Mouse (Mus musculus): ENCODE measurements around the gene Epha8.

Epha8 gene

DNA sequence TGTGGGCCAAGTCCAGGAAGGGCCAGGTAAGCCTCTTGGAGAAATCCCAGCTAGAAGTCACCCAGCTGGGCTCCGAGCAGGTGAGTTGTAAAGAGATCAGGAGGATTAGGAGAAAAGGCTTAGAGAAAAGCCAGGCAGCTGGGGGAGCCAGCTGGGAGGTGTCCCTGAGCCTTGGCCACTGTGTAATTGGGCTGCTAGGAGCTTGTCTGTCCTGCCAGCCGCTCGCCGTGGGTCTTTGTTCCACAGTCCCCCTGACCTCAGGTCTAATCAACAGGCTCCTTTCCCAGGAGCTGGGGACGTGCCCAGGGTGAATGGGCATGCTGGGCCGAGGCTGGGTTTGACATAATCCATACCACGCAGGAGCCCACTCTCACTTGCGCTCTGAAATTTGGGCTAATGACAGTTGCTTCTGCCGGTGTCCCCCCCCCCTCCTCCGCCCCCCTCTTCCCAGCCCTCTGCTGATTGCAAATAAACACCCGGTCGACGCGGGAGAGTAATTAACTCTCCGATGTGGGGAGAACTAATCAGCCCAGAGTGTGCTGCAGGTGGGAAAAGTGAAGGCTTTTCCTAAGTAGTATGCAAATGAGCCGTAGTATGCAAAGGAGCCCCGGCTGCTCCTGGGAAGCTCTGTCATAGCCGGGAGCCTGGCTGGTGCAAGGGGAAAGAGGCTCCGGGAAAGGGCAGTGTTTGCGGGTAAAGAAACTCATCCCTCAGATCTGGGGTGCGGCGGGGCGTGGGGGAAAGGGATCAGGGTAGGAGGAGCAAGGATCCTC lies 51.7 kb downstream of the Epha8 start:
- no peak for DNase-seq

DNA sequence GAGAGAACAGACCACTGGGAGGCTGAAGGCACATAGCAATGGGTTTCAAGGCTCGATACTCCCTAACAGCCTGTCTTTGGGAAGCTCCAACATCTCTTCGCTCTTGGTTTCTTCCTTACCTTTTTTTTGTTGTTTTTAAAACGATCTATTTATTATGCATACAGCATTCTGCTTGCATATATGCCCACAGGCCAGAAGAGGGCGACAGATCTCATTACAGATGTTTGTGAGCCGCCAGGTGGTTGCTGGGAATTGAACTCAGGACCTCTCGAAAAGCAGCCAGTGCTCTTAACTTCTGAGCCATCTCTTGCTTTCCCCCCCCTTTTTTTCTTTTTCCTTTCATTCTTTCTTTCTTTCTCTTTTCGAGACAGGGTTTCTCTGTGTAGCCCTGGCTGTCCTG lies 57.5 kb downstream of the Epha8 start:
- DNase-seq: no peak

DNA sequence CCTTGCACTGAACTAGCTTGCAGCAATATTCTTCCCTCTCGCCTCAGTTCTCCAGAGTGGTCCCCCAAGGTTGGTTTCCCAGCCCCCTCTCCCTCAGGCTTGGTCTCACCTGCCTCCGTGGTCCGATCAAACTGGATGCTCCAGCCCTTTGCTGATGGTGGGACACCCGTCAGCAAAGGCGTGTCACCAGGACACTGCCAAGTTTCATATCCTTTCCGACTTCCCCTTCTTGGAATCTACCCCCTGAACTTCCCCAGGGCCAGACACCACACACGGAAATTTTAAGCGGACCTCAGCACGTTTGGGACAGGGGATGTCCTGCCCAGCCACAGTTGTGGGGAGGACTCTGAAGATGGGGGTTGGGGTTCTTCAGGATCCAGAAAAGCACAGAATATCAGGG lies 58.0 kb downstream of the Epha8 start, which contains the start of gene C1qa:
TSS of gene C1qa (minus strand) at position 167 of the 400 bp plus-strand sequence.
- DNase-seq: no peak

DNA sequence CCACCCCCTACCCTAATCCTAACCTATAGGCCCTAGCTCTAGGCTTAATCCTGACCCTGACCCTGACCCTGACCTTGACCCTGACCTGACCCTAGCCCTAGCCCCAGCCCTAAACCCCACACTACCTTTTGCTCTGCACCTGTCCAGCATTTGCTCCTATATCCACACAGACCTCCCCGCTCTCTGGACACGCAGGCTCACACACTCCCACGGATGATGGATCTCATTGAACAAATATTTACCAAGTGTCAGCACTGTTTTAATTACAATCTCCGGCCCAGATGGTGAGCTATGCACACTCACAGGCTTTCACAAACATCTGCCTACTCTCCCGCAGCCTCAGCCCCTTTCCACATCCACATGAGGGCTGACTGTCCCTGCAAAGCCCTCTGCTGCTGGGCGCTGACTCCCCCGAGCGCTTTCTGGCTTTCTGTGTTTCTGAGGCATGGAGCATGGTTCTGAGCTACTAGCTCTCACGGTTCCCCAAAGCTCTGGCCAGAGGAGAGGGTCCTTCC lies 58.5 kb downstream of the Epha8 start:
- no peak for DNase-seq

DNA sequence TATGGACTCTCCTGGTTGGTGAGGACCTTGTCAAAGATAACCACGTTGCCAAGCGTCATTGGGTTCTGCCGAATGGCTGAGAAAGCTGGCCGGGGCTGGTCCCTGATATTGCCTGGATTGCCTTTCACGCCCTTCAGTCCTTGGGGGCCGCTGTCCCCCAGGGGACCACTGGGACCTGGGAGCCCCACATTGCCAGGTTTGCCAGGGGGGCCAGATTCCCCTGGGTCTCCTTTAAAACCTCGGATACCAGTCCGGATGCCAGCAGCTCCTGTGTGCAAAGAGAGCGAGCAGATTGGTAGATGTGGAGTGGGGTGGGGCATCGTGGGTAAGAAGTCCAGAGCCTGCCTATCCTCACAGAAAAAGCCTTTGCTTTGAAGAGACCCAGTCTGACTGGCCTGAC lies 60.2 kb downstream of the Epha8 start:
- no peak for DNase-seq

DNA sequence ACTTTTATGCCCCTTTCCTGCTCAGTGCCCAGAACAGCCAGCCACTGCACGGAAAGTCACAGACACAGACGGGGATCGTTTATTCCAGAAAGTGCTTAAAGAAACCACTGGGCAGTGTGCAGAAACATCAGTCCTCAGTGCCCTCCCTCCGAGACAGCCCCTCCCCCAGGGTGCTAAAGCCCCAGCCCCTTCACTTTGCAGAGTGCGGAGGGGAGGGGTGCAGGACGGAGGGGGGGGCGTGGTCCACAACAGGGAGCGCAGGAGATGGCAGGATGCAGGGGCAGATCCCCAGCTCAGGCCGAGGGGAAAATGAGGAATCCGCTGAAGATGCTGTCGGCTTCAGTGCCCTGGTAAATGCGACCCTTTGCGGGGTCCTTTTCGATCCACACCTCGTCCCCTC lies 60.8 kb downstream of the Epha8 start:
- DNase-seq: no peak

DNA sequence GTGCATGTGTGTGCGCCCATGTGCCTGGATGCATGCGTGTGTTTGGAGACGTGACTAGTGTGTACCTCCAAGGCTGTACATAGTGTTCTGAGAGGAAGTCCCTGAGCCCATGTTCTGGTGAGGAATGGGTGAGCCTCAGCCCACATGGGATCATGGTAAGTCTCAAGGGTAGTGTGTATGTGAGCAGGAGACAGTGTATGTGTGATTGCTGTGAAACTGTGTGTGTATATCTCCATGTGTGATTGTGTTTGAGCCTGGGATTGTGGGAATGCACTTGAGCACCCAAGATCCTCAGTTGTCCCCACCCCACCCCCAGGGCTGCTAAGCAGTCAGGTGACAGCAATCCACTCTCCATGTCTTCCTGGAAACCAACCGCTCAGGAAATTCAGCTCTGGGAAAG lies 61.8 kb downstream of the Epha8 start:
- no peak for DNase-seq

DNA sequence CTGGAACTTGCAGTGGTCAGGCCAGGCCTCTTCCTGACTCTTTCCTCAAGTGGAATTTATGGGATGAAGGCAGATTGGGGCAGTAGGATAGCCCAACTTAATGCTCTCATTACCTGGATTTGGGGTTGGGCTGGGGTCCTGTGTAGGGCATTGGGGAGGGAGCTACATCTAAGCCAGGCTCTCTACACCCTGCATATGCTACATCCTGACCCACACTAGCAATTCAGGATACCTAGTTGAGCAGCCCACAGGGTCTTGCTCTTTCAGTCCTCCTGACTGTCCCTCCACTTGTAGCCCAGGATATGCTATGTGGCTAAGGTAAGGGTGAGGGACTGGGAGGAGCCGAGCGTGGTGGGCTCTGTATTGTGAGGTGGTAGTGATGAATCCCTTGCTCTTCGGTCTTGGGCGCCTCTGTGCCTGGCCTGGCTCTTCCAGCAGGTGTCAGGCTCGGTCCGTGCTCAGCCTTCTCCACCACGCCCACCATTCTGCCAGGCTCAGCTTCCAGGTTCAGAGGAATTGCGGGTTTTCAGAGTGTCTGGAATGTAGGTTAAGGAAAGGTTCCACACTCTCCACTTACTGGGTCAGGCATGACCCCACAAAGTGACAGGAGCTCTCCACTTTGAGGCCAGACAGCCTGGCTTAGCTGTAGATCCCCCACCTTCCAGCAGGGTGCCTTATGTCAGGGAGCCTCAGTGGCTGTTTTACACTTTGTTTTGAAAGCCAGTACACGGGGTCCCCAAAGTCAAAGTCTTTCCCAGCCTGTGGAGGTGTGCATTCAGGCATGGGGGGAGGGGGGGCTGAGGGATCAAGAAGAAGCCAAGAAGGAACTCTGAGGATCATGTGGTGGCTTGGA lies 62.7 kb downstream of the Epha8 start:
- DNase-seq: peak; percentile 16

DNA sequence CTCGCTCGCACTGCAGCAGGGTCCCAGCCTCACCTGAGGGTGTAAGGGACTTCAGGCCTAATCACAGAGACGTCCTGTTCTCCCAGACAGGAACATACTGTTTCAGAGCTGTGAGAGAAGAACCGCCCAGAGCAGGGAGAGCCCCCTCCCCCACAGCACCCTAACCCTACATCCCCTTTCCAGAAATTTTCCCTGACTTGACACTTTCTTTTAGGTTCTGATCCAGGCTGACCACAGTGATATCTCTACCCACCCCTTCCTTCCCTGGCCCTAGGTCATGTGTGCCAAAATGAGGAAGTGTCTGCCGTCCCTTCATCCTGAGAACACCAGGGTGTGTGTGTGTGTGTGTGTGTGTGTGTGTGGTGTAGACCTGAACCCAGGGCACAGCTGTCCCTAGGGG lies 63.8 kb downstream of the Epha8 start, which contains the start of gene C1qc:
TSS of gene C1qc (minus strand) at position 255 of the 400 bp plus-strand sequence.
- peak; percentile 9 for DNase-seq

DNA sequence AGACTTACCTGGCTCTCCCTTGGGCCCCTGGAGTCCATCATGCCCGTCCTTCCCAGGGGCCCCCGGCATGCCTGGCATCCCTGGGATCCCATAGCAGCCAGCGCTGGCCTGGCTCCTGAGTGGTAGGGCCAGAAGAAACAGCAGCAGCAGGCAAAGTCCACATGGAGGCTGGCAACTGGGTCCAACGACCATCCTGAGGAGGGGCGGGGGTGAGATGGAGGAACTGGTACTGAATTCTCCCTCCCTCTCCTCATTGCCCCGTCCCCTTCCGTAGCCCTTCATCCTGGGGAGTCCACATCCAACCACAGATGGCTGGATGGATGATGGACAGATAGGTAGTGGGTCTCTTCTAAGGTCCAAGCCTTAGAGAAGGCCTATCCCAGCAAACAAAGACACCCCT lies 64.2 kb downstream of the Epha8 start:
- DNase-seq: no peak

DNA sequence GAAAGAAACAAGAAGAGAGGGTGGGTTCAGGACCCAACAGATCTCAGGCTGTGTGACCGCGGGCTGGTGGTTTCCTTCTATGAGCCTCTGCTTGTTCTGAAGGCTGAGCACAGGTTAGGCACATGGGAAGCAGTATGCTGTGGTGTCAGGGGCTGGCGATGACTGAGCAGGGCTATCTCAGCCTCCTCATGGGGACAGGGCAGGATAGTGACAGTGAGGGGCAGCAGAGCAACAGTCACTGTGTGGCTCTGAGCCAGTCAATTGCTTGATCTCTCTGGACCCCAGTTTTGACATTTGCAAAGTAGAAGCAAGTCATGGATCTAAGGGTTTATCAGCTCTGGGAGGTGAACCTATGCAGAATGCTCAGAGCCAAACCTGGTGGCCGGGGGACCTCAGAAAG lies 65.5 kb downstream of the Epha8 start:
- DNase-seq: no peak

DNA sequence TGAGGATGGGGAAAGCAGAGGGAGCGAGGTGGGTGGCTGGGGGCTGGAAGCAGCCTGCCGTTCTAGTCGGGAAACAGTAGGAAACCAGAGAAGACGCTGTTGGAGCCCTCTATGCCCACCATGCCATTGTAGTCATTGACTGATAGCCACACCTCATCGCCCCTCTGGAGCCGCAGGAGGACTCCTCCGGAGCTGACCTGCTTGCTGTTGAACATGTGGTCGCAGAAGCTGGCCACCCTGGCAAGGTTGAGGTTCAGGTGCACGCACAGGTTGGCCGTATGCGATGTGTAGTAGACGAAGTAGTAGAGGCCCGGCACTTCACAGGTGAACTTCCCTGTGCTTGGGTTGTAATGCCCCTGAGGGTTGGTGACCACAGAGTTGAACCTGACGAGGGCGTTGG lies 66.6 kb downstream of the Epha8 start:
- DNase-seq: no peak

DNA sequence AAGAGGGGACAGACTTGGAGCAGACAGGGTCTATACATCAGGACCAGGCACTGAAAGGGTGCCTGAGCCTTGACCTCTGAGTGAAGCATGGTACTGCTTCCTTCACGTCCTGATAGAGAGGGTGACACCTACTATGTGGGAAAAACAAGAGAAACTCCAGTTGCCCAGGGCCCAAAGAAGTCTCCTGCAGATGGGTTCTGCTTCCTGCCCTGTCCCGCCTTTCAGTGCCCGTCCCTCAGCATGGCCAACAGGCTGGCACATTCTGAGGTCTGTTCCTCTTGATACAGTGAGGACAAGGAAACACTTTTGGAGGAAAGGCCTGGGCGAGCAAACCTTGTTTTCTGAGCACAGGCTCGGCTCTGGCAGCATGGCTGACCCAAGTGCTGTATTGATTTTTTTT lies 68.9 kb downstream of the Epha8 start:
- no peak for DNase-seq

DNA sequence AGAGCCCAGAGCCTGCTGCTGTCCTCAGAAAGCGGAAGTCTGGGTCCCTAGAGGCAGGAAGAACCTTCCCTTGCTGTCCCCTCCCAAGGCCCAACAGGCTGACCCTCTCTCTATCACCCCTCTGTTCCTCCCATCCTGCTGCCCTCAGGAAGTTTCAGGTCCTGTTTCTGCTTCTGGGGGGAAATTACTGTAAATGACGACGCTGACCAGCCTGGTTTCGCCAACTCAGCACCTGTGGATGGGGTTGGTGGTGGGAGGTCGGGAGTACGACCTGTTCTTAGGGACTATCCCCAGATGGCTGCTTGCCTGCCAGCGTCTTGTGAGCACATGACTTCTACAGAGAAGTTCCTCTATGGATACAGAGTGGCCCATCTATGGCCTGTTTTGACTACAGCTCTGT lies 70.5 kb downstream of the Epha8 start, which contains the start of gene C1qb:
TSS of gene C1qb (minus strand) at position 87 of the 400 bp plus-strand sequence.
- DNase-seq: peak; percentile 8

All from kidney, adult 9 months (tissue).